Mouse (Mus musculus): Measurements from ENCODE around the gene Nagk. TPM values are rescaled to one million over a fixed set of nuclear protein-coding genes. Genes with fewer than 3 reads are reported as not detected.

Gene Nagk
- polyA plus RNA-seq, 2 experiments: 6.0 to 13.9 TPM

- DNase-seq (ENCODE audit: low read depth in 3 of 3, low spot score in 3 of 3) (no peak), ATAC-seq (ENCODE audit: insufficient read depth) (no peak)
- no peak overlapping the region for H3K4me3 ChIP-seq (ENCODE audit: insufficient read depth in 1 of 2, low read depth in 2 of 2, low read length in 2 of 2)
- no peak overlapping the region for H3K4me2 ChIP-seq (ENCODE audit: low read depth)
- no peaks in the 10 kb centered on the region for H3K9me3 ChIP-seq (ENCODE audit: control insufficient read depth, low read length)
- H3K27me3 ChIP-seq (ENCODE audit: control insufficient read depth, insufficient read depth, low read length): no peaks in the 10 kb centered on the region
- 37% methylated on average over 2 of the region's 2 CpGs for WGBS (ENCODE audit: insufficient replicate concordance)
- H3K36me3 ChIP-seq (replicated peaks; ENCODE audit: control insufficient read depth, insufficient read depth, low read depth): no peaks in the 10 kb centered on the region
- H3K27ac ChIP-seq: no peak overlapping the region
- H3K9ac ChIP-seq (replicated peaks): no peak overlapping the region
- H3K4me1 ChIP-seq (replicated peaks; ENCODE audit: control insufficient read depth in 2 of 2, insufficient read depth in 2 of 2, low read length in 1 of 2): no peaks in the 10 kb centered on the region
- TF ChIP-seq CTCF (IDR thresholded peaks at IDR 0.05; ENCODE audit: low read depth) (no peak), EP300 (IDR thresholded peaks at IDR 0.05; ENCODE audit: low read depth) (no peak)
Observed at GRCm38 (mm10) chr6:83838046-83838445, 43.3 kb downstream of the Nagk start.

GRCm38 (mm10) chr6:83840086-83840485 is 45.3 kb downstream of the Nagk start:
- ATAC-seq (ENCODE audit: insufficient read depth): no peak
- 76% methylated on average over 6 of the region's 6 CpGs for whole genome bisulfite sequencing (ENCODE audit: insufficient replicate concordance)
- H3K4me3 ChIP-seq (ENCODE audit: insufficient read depth in 1 of 2, low read depth in 2 of 2, low read length in 2 of 2): no peak overlapping the region

GRCm38 (mm10) chr6:83844913-83845312 is 50.1 kb downstream of the Nagk start:
- no peaks in the 10 kb centered on the region for H3K4me1 ChIP-seq (replicated peaks; ENCODE audit: control insufficient read depth in 2 of 2, insufficient read depth in 2 of 2, low read length in 1 of 2)
- TF ChIP-seq EP300 (IDR thresholded peaks at IDR 0.05; ENCODE audit: low read depth) (no peak), CTCF (IDR thresholded peaks at IDR 0.05; ENCODE audit: low read depth) (no peak)
- no peaks in the 10 kb centered on the region for H3K9me3 ChIP-seq (ENCODE audit: control insufficient read depth, low read length)

More at GRCm38 (mm10) chr6:83840086-83840485, 45.3 kb downstream of the Nagk start:
- no peak for DNase-seq (ENCODE audit: low read depth in 3 of 3, low spot score in 3 of 3)
- TF ChIP-seq EP300 (IDR thresholded peaks at IDR 0.05; ENCODE audit: low read depth) (no peak), CTCF (IDR thresholded peaks at IDR 0.05; ENCODE audit: low read depth) (no peak)
- H3K27me3 ChIP-seq (ENCODE audit: control insufficient read depth, insufficient read depth, low read length): no peaks in the 10 kb centered on the region
- no peaks in the 10 kb centered on the region for H3K9me3 ChIP-seq (ENCODE audit: control insufficient read depth, low read length)
- H3K4me2 ChIP-seq (ENCODE audit: low read depth): no peak overlapping the region
- H3K9ac ChIP-seq (replicated peaks): no peak overlapping the region
- H3K36me3 ChIP-seq (replicated peaks; ENCODE audit: control insufficient read depth, insufficient read depth, low read depth): no peaks in the 10 kb centered on the region
- no peaks in the 10 kb centered on the region for H3K4me1 ChIP-seq (replicated peaks; ENCODE audit: control insufficient read depth in 2 of 2, insufficient read depth in 2 of 2, low read length in 1 of 2)
- no peak overlapping the region for H3K27ac ChIP-seq

DNA sequence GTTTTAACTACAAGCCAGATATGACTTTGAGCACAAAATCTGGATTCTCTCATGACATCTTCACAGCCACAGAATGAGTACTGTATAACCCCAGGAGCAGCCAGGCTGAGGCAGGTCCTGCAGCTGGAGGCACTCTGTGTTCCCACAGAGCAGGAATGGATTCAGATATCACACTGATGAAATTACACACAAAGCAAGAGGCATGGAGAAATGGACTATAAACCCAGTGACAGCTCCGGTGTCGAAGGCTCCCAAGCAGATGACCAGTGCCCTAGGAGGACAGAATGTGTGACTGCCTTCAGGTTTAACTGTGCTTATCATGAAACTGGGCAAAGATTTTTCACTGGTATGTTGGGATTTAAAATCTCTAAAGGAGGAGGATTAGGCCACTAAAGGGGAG is 51.4 kb downstream of the Nagk start:
- DNase-seq (ENCODE audit: low read depth in 3 of 3, low spot score in 3 of 3): no peak
- Histone ChIP-seq H3K9me3 (ENCODE audit: control insufficient read depth, low read length) (no peaks in the 10 kb centered on the region), H3K4me2 (ENCODE audit: low read depth) (no peak overlapping the region)

More at GRCm38 (mm10) chr6:83844913-83845312, 50.1 kb downstream of the Nagk start:
- Histone ChIP-seq H3K4me3 (ENCODE audit: insufficient read depth in 1 of 2, low read depth in 2 of 2, low read length in 2 of 2) (no peak overlapping the region), H3K4me2 (ENCODE audit: low read depth) (no peak overlapping the region), H3K36me3 (replicated peaks; ENCODE audit: control insufficient read depth, insufficient read depth, low read depth) (no peaks in the 10 kb centered on the region), H3K27me3 (ENCODE audit: control insufficient read depth, insufficient read depth, low read length) (no peaks in the 10 kb centered on the region), H3K9ac (replicated peaks) (no peak overlapping the region), H3K27ac (no peak overlapping the region)
- DNase-seq (ENCODE audit: low read depth in 3 of 3, low spot score in 3 of 3) (no peak), ATAC-seq (ENCODE audit: insufficient read depth) (no peak)
- 58% methylated on average over 10 of the region's 10 CpGs for WGBS (ENCODE audit: insufficient replicate concordance)

DNA sequence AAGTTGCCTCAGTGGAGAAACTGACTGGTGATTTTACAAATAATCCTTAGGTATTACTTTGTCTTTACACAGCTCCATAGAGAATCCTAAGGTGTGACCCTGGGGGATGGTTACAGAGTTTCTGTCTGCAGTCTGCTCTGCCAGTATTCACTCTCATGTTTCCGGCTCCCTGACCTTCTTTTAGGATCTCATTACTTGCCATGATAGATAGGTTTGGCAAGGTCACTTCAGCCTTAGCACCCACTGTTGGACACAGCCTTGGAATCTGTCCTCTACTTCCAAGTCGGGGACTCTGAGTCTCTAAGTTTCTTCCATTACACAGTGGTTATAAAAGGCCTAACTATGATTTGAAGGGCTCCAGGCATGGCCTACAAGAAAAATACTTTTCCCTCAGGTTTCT is 54.7 kb downstream of the Nagk start:
- WGBS (ENCODE audit: insufficient replicate concordance): 55% methylated on average over 2 of the region's 2 CpGs
- Histone ChIP-seq H3K4me3 (ENCODE audit: insufficient read depth in 1 of 2, low read depth in 2 of 2, low read length in 2 of 2) (no peak overlapping the region), H3K9me3 (ENCODE audit: control insufficient read depth, low read length) (no peaks in the 10 kb centered on the region), H3K4me1 (replicated peaks; ENCODE audit: control insufficient read depth in 2 of 2, insufficient read depth in 2 of 2, low read length in 1 of 2) (no peaks in the 10 kb centered on the region), H3K27me3 (ENCODE audit: control insufficient read depth, insufficient read depth, low read length) (no peaks in the 10 kb centered on the region), H3K36me3 (replicated peaks; ENCODE audit: control insufficient read depth, insufficient read depth, low read depth) (no peaks in the 10 kb centered on the region), H3K27ac (no peak overlapping the region), H3K9ac (replicated peaks) (no peak overlapping the region), H3K4me2 (ENCODE audit: low read depth) (no peak overlapping the region)
- TF ChIP-seq EP300 (IDR thresholded peaks at IDR 0.05; ENCODE audit: low read depth) (no peak), CTCF (IDR thresholded peaks at IDR 0.05; ENCODE audit: low read depth) (no peak)
- ATAC-seq (ENCODE audit: insufficient read depth): no peak
- no peak for DNase-seq (ENCODE audit: low read depth in 3 of 3, low spot score in 3 of 3)

More for the DNA sequence above, 51.4 kb downstream of the Nagk start:
- no peaks in the 10 kb centered on the region for H3K36me3 ChIP-seq (replicated peaks; ENCODE audit: control insufficient read depth, insufficient read depth, low read depth)
- ATAC-seq (ENCODE audit: insufficient read depth): no peak
- no peaks in the 10 kb centered on the region for H3K27me3 ChIP-seq (ENCODE audit: control insufficient read depth, insufficient read depth, low read length)
- no peak overlapping the region for H3K27ac ChIP-seq
- H3K4me3 ChIP-seq (ENCODE audit: insufficient read depth in 1 of 2, low read depth in 2 of 2, low read length in 2 of 2): no peak overlapping the region
- no peak overlapping the region for H3K9ac ChIP-seq (replicated peaks)
- TF ChIP-seq CTCF (IDR thresholded peaks at IDR 0.05; ENCODE audit: low read depth): no peak
- TF ChIP-seq EP300 (IDR thresholded peaks at IDR 0.05; ENCODE audit: low read depth): no peak
- no peaks in the 10 kb centered on the region for H3K4me1 ChIP-seq (replicated peaks; ENCODE audit: control insufficient read depth in 2 of 2, insufficient read depth in 2 of 2, low read length in 1 of 2)
- WGBS (ENCODE audit: insufficient replicate concordance): 74% methylated on average over 2 of the region's 2 CpGs

Other genes with a start within 250 kb of the Nagk start
- 5.1 and 6.2 TPM in 2 replicates for gene Stambp, start 222.3 kb upstream of the Nagk start, polyA plus RNA-seq (2012; rRNA removed)
- gene Stambp, start 222.3 kb upstream of the Nagk start, polyA plus RNA-seq (2014; fragmentation: Nextera tagmentation; extraction: Ambion mirVana): 9.9 and 10.1 TPM in 2 replicates
- 3.3 and 3.9 TPM in 2 replicates for gene Clec4f, start 138.8 kb upstream of the Nagk start, polyA plus RNA-seq (2012; rRNA removed)
- gene Clec4f, start 138.8 kb upstream of the Nagk start, polyA plus RNA-seq (2014; fragmentation: Nextera tagmentation; extraction: Ambion mirVana): 4.1 and 5.3 TPM in 2 replicates
- gene Cd207, start 117.1 kb upstream of the Nagk start, polyA plus RNA-seq (2012; rRNA removed): 0.08 and 0.17 TPM in 2 replicates
- 0.33 and 0.53 TPM in 2 replicates for gene Cd207, start 117.1 kb upstream of the Nagk start, polyA plus RNA-seq (2014; fragmentation: Nextera tagmentation; extraction: Ambion mirVana)
- not detected in 2 replicates for gene Vax2, start 83.7 kb upstream of the Nagk start, polyA plus RNA-seq (2012; rRNA removed)
- gene Vax2, start 83.7 kb upstream of the Nagk start, polyA plus RNA-seq (2014; fragmentation: Nextera tagmentation; extraction: Ambion mirVana): not detected in 2 replicates
- 0.02 TPM in 1 of 2 replicates, not detected in the other for gene Atp6v1b1, start 52.0 kb upstream of the Nagk start, polyA plus RNA-seq (2012; rRNA removed)
- not detected in 2 replicates for gene Atp6v1b1, start 52.0 kb upstream of the Nagk start, polyA plus RNA-seq (2014; fragmentation: Nextera tagmentation; extraction: Ambion mirVana)
- not detected in 2 replicates for gene Ankrd53, start 32.3 kb upstream of the Nagk start, polyA plus RNA-seq (2012; rRNA removed)
- 0.08 TPM in 1 of 2 replicates, not detected in the other for gene Ankrd53, start 32.3 kb upstream of the Nagk start, polyA plus RNA-seq (2014; fragmentation: Nextera tagmentation; extraction: Ambion mirVana)
- 21.6 and 26.5 TPM in 2 replicates for gene Tex261, start 19.2 kb upstream of the Nagk start, polyA plus RNA-seq (2012; rRNA removed)
- gene Tex261, start 19.2 kb upstream of the Nagk start, polyA plus RNA-seq (2014; fragmentation: Nextera tagmentation; extraction: Ambion mirVana): 42.6 and 44.2 TPM in 2 replicates
- 4.0 and 5.6 TPM in 2 replicates for gene Paip2b, start 36.8 kb downstream of the Nagk start, polyA plus RNA-seq (2012; rRNA removed)
- gene Paip2b, start 36.8 kb downstream of the Nagk start, polyA plus RNA-seq (2014; fragmentation: Nextera tagmentation; extraction: Ambion mirVana): 2.5 and 3.5 TPM in 2 replicates
- gene Zfp638, start 72.1 kb downstream of the Nagk start, polyA plus RNA-seq (2012; rRNA removed): 7.4 and 14.0 TPM in 2 replicates
- 18.6 and 19.3 TPM in 2 replicates for gene Zfp638, start 72.1 kb downstream of the Nagk start, polyA plus RNA-seq (2014; fragmentation: Nextera tagmentation; extraction: Ambion mirVana)
- 1.5 and 1.9 TPM in 2 replicates for gene Dysf, start 213.6 kb downstream of the Nagk start, polyA plus RNA-seq (2012; rRNA removed)
- 1.2 and 1.6 TPM in 2 replicates for gene Dysf, start 213.6 kb downstream of the Nagk start, polyA plus RNA-seq (2014; fragmentation: Nextera tagmentation; extraction: Ambion mirVana)